Mouse (Mus musculus): ENCODE measurements at regions not wholly inside any gene's neighbourhood (a gene's known extent, or its start where the extent isn't known, plus 50 kb on each side); places are given as distances from the start of the nearest gene placed in this dataset.
A peak's percentile ranks its signal among the peaks of the same experiment; 100 is the strongest.

DNA sequence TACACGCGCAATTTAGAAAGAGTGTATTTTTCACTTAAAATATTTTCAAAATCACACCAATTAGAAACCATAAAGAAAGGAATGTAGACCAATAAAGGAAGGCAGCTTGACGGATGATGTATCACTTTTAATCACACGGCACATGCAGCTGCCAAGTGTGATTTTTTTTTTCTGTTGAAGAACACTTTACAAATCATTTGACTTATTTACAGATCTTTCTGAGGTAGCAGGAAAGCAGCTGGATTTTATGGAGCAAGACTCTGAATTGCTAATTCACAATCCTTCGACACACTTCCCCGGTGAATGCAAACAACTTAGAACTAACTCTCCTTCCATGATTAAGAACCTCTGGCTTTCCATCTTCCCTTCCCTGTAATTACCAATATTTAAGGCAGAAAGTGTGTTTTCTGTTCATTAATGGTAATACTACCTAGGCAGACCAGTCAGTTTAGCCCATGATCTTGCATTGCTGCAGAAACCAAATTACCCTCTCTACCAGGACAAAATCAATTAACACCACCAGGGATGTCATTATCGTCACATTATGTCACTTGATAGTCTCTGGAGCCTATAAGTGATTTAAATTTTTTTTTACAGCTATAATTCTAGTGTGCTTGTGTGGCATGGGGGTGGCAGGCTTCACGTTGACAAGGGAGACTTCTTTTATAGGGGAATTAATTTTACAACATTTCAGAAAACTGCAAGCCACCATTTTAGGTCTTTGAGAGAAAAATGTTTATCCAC, 239.3 kb upstream of the Veph1 start:
- no peak for DNase-seq (ENCODE audit: extremely low spot score in 1 of 2, low spot score in 2 of 2)
- intact Hi-C loops (cut with DNase I): no loop called here

GRCm38 (mm10) chr3:66519925-66520324, 223.3 kb upstream of the Veph1 start:
- intact Hi-C loops (cut with DNase I): no loop called here
- DNase-seq (ENCODE audit: extremely low spot score in 1 of 2, low spot score in 2 of 2): no peak

GRCm38 (mm10) chr3:66518289-66518688, 221.7 kb upstream of the Veph1 start:
- intact Hi-C loops (cut with DNase I): no loop called here

DNA sequence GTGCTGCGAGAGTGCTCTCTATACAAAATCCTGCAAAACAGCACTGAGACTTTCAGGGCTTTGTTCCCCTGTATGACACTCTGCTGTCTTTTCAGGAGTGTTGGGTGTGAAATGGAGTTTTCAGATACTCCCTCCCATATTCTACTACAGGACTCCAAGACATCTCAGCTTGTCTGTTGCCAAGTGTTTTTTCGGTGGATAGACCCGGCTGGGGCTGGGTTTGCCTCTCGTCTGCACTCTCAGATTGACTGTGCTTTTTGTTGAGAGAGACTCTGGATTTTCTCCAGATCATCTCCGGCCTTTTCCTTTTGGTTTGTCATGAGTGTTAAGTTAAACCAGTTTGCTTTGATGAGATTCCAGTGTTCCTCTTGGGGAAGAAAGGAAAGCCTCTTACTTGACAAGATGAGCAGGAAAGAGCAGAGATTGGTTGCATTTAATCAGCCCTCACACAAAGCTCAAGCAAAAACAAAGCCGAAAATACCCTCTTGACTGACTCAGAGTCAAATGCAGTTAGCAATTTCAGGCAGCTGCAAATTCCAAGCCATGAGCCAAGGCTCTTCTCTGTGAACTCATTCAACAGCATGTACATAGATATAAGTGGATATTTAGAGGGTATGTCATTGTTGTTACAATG, 219.3 kb upstream of the Veph1 start:
- intact Hi-C loops (cut with DNase I): no loop called here
- no peak for DNase-seq (ENCODE audit: extremely low spot score in 1 of 2, low spot score in 2 of 2)

More at GRCm38 (mm10) chr3:66518289-66518688, 221.7 kb upstream of the Veph1 start:
- DNase-seq (ENCODE audit: extremely low spot score in 1 of 2, low spot score in 2 of 2): no peak

GRCm38 (mm10) chr3:66514587-66514986, 217.9 kb upstream of the Veph1 start:
- intact Hi-C loops (cut with DNase I): no loop called here

DNA sequence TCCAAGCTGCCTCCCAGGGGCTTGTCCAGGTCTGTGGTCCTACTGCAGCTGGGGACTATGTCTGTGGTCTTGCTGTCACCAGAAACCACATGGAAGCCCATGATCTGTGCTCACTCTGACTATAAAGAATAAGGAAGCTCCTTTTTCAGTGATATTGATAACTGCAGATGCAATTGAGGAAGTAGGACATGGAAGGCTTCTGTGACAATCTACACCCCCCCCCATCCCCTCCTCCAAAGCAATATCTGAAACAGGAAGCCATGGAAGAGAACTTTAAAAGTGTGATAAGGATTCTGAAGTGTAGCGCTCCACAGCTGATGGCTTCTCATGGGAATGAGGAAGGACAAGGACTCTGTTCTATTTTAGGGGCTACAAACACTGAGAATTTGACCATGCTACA, 215.8 kb upstream of the Veph1 start:
- DNase-seq (ENCODE audit: extremely low spot score in 1 of 2, low spot score in 2 of 2): no peak
- intact Hi-C loops (cut with DNase I): no loop called here

More at GRCm38 (mm10) chr3:66514587-66514986, 217.9 kb upstream of the Veph1 start:
- no peak for DNase-seq (ENCODE audit: extremely low spot score in 1 of 2, low spot score in 2 of 2)

- intact Hi-C loops (cut with DNase I): no loop called here
- DNase-seq (ENCODE audit: extremely low spot score in 1 of 2, low spot score in 2 of 2): no peak
Observed at GRCm38 (mm10) chr3:66510455-66510854, 213.8 kb upstream of the Veph1 start.

DNA sequence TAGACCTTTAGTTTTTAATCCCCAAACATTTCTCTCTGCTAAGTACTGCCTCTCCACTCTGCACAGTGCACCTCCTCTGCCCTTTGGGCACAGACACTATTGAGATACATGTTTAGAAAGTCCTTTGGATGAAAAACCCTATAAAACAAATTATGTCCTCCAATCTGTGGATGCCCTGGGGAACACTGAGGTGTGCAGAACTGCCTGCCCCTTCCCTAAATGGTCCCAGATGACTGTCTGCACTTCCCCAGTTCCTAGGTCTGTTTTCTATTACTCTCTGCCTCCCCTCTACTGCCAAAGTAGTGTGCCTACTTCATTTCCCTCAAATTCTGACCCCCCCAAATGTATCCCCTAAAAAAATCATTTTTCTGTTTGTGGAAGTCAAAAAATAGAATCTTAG, 209.5 kb upstream of the Veph1 start:
- DNase-seq (ENCODE audit: extremely low spot score in 1 of 2, low spot score in 2 of 2): no peak
- intact Hi-C loops (cut with DNase I): no loop called here

DNA sequence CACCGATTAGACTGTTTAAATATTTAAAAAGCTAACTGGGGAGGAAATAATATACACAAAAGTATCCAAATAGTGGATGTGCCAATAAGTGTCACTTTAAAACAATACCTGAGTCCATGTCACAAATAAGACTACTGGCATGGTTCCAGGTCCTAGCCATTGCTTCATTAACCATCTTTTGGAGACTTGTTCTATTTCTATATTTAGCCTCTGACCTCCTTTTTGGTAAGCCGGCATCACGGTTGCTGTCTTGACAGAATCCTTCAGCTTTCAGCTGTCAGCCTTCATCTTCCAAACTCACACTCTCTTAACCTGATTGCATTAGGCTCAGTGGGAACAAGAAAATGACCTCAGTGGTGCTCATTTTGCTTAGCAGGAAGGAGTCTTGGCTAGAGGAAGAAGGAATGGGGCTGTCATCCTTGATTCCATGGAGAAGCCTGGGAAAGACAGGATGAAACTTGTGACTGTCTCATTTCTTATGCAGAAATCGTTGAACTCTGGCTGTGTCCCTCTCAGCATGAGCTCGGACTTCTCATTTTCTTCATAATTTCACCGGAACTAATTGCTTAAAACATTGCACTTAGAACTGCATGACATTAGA, 208.9 kb upstream of the Veph1 start:
- no peak for DNase-seq (ENCODE audit: extremely low spot score in 1 of 2, low spot score in 2 of 2)
- intact Hi-C loops (cut with DNase I): no loop called here

- DNase-seq (ENCODE audit: extremely low spot score in 1 of 2, low spot score in 2 of 2): no peak
- intact Hi-C loops (cut with DNase I): no loop called here
Observed at GRCm38 (mm10) chr3:66504717-66505116, 208.1 kb upstream of the Veph1 start.

DNA sequence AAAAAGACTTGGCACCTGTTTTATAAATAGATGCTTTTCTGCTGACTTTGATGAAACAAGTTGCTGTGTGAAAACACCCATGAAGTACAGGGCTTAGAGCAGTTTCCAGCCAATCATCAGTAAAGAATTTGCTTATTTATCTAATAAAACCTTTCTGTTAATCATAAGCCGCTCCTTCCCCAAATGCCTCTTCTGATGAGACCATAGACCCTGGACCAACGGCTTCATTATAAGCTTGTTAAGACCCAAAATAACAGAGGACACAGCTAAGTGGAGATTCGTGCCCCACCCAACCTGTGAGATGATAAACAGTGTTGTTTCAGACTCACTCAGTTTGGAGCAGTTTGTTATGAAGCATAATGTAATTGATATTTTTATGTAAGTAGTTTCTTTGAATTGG, 207.0 kb upstream of the Veph1 start:
- intact Hi-C loops (cut with DNase I): no loop called here
- DNase-seq (ENCODE audit: extremely low spot score in 1 of 2, low spot score in 2 of 2): no peak

GRCm38 (mm10) chr3:66501865-66502264, 205.2 kb upstream of the Veph1 start:
- no peak for DNase-seq (ENCODE audit: extremely low spot score in 1 of 2, low spot score in 2 of 2)
- intact Hi-C loops (cut with DNase I): no loop called here

DNA sequence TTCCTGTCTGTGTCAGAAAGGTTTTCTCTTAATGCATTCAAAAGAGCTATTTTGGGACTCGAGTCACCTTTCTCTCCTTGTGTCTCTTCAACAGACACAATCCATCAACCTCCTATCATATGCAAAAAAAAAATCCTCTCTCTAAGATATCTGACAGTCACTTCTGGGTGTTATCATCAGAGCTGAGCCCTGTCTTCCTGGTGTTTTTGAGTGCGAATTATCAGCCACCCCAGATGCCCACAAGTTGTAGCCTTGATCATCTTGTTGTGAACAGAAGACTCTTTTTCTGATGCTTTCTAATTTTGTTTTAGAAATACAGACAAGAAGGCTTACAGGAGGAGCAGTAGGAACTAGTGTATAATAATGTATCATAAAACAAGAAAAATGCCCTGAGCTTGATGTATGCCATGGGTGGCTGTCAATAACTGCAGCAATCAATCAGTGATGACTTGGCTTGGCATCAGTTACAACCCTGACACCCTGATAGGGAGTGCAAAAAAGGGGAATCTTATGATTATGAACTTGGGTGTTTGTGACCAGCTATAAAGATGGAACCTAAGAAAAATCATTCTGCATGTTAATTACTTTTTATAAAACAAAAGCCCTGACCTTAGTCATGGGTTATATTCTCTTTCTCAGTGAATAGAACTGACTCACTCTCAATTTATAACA, 197.9 kb upstream of the Veph1 start:
- intact Hi-C loops (cut with DNase I): no loop called here
- DNase-seq (ENCODE audit: extremely low spot score in 1 of 2, low spot score in 2 of 2): no peak

GRCm38 (mm10) chr3:66490696-66491357, 194.2 kb upstream of the Veph1 start:
- intact Hi-C loops (cut with DNase I): no loop called here
- no peak for DNase-seq (ENCODE audit: extremely low spot score in 1 of 2, low spot score in 2 of 2)

GRCm38 (mm10) chr3:66488724-66489123, 192.1 kb upstream of the Veph1 start:
- intact Hi-C loops (cut with DNase I): no loop called here
- no peak for DNase-seq (ENCODE audit: extremely low spot score in 1 of 2, low spot score in 2 of 2)

DNA sequence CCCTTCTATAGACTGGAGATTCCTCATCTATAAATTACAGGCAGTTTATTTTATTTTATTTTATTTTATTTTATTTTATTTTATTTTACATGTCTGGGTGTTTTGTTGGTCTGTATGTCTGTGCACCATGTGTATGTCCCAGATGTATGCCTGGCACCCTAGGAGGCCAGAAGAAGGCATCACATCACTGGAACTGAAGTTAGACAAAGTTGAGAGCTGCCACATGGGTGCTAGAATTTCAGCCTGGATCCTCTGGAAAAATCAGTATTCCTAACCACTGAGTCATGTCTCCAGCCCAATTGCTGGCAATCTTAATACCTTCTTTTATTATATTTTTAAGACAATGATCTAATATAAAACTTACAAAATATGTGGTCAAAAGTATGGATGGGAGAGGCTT, 190.0 kb upstream of the Veph1 start:
- no peak for DNase-seq (ENCODE audit: extremely low spot score in 1 of 2, low spot score in 2 of 2)
- intact Hi-C loops (cut with DNase I): no loop called here

- intact Hi-C loops (cut with DNase I): no loop called here
- DNase-seq (ENCODE audit: extremely low spot score in 1 of 2, low spot score in 2 of 2): no peak
Observed at GRCm38 (mm10) chr3:66486184-66486583, 189.5 kb upstream of the Veph1 start.

DNA sequence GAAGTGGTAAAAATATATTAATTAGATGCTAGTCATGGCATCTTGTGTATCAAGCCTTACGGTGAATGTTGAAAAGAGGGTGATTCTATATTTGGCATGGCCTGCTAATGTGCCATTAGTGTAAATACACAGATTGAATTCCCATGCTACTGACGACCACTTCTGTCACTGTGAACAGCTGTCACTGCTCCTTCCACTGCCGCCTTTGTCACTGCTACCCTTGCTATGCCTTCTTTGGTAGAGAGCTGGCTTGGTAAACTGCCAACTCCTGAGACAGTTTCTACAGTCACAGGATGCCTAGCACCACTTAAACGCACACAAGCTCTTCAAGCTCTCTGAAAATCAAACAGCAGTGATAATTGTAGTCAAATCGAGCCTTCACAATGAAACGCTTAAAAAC, 184.1 kb upstream of the Veph1 start:
- DNase-seq (ENCODE audit: extremely low spot score in 1 of 2, low spot score in 2 of 2): peak; percentile 20 to 23
- intact Hi-C loops (cut with DNase I): no loop called here

GRCm38 (mm10) chr3:66479266-66479665, 182.6 kb upstream of the Veph1 start:
- intact Hi-C loops (cut with DNase I): no loop called here
- no peak for DNase-seq (ENCODE audit: extremely low spot score in 1 of 2, low spot score in 2 of 2)
